Mouse (Mus musculus) liver, adult 2 months (tissue): ENCODE results near the gene Zbed3. TPM values are rescaled to one million over a fixed set of nuclear protein-coding genes. Genes with fewer than 3 reads are reported as not detected.

ENCODE experiments used
- DNase-seq: peaks from one replicate; pipeline ENCODE4 v3.0.0-alpha.2; 2011; ENCODE audit warnings: low read depth, low spot score; ENCODE audit errors: extremely low read depth
- H3K27ac ChIP-seq: fragments of 200-500 bp; replicated peaks from 2 replicates; pipeline ENCODE4 v1.5.1; 2012; ENCODE audit warnings: low read depth, mild to moderate bottlenecking, control low read depth, inconsistent platforms, low read length; ENCODE audit not compliant: insufficient read depth
- H3K27me3 ChIP-seq: fragments of 200-500 bp; 2 replicates; pipeline ENCODE4 v1.6.1; 2012; ENCODE audit warnings: mild to moderate bottlenecking, moderate library complexity, low read length, inconsistent platforms; ENCODE audit not compliant: control insufficient read depth, insufficient read depth
- H3K36me3 ChIP-seq: fragments of 200-500 bp; 2 replicates; pipeline ENCODE4 v1.6.1; 2012; ENCODE audit warnings: low read length, inconsistent platforms; ENCODE audit not compliant: control insufficient read depth, insufficient read depth
- H3K4me1 ChIP-seq: fragments of 200-500 bp; 2 replicates; pipeline ENCODE4 v1.6.1; 2011; ENCODE audit warnings: low read length; ENCODE audit not compliant: control insufficient read depth, insufficient read depth
- H3K4me3 ChIP-seq: fragments of 200-500 bp; 2 replicates; pipeline ENCODE4 v1.5.1; 2011; ENCODE audit warnings: low read depth, mild to moderate bottlenecking, control low read depth, low read length, moderate library complexity; ENCODE audit not compliant: insufficient read depth
- H3K79me2 ChIP-seq: fragments of 200-500 bp; 2 replicates; pipeline ENCODE4 v1.6.1; 2012; ENCODE audit warnings: inconsistent platforms, mild to moderate bottlenecking, low read length, moderate library complexity; ENCODE audit not compliant: control insufficient read depth, insufficient read depth
- H3K9ac ChIP-seq: fragments of 200-500 bp; 2 replicates; pipeline ENCODE4 v1.6.1; 2012; ENCODE audit warnings: low read depth, mild to moderate bottlenecking, control low read depth, inconsistent platforms, low read length
- CTCF ChIP-seq: fragments of 200-500 bp; IDR thresholded peaks from 2 replicates; pipeline ENCODE4 v1.5.1; 2011; ENCODE audit warnings: low read depth, low read length, control low read depth
- POLR2A ChIP-seq: fragments of 200-500 bp; IDR thresholded peaks from 2 replicates; pipeline ENCODE4 v1.6.1; 2011; ENCODE audit warnings: low read length, control low read depth; ENCODE audit not compliant: insufficient read depth; ENCODE audit errors: extremely low read depth
- WGBS: fragments of 180-500 bp; shearing (Covaris S2); methylation state at CpG from one replicate; pipeline ENCODE4 v1.1.7; 2018; 5-methylcytosine and 5-hydroxymethylcytosine counted together
- polyA plus RNA-seq: library from polyadenylated mRNA; depleted of rRNA; stranded (reverse); fragments of >200 nt; gene quantifications from 2 replicates; pipeline ENCODE4 v1.2.3, GENCODE M21; 2012
- total RNA-seq: library from RNA; depleted of rRNA; stranded (reverse); fragments of >200 nt; gene quantifications from 2 replicates; pipeline ENCODE4 v1.2.3, GENCODE M21; 2014

The Zbed3 gene
- total and polyA plus RNA-seq, 2 experiments: 1.1 to 4.4 TPM

DNA sequence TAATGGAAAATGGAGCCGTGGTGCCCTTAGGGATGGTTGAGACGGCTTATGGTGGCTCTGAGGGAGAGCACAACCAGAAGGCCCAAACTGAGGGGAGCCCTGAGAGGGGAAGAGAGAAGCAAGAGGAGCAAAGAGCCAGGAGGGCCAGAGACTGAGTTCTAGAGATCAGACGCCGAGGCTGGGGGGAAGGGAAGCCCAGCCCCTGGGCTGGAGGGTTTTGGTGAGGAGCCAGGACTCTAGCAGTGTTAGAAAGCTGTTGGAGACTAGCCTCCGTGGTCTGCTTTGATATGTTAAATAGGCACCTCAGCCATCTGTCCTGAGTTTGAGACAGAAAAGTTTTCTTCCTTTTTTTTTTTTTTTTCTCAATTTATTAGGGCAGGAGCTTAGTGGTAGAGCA is 3.9 kb downstream of the Zbed3 start:
- Histone ChIP-seq H3K27me3 (no peaks in the 10 kb centered on the region), H3K27ac (no peak overlapping the region), H3K36me3 (no peaks in the 10 kb centered on the region), H3K4me3 (no peak overlapping the region; the same call in 1 of the 2 replicates), H3K79me2 (peaks cover 39% of the 10 kb centered on the region; the same call in 1 of the 2 replicates), H3K9ac (peak overlapping the region; percentile 39; the same call in 1 of the 2 replicates), H3K4me1 (peaks cover 5% of the 10 kb centered on the region; the same call in 1 of the 2 replicates)
- DNase-seq: no peak
- TF ChIP-seq POLR2A (no peak), CTCF (no peak)
- WGBS: 25% methylated on average over 5 of the region's 5 CpGs

DNA sequence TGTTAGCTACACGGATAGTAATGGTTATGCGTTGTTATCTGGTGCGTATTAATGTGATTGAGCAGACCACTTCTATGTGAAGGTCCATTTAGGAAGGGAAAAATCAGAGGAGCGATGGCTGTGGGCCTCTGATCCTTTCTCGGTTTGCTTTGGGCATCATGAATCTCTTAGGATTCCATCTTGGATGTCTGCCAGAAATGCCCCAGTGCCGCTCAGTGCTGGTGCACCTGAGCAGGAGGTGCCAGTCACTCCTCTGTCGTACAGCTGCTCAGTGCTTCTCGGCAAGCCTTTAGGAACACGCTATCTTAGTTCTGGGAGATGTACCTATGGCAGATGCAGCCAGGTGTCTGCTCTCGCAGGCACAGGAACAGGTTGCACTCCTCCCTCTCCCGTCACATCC is 5.4 kb downstream of the Zbed3 start:
- peaks cover 5% of the 10 kb centered on the region; the same call in 1 of the 2 replicates for H3K4me1 ChIP-seq
- H3K9ac ChIP-seq: no peak overlapping the region
- 90% methylated on average over 11 of the region's 11 CpGs for WGBS
- H3K79me2 ChIP-seq: peaks cover 42% of the 10 kb centered on the region; the same call in 1 of the 2 replicates
- DNase-seq: no peak
- TF ChIP-seq CTCF (no peak), POLR2A (no peak)
- no peaks in the 10 kb centered on the region for H3K27me3 ChIP-seq
- no peaks in the 10 kb centered on the region for H3K36me3 ChIP-seq
- H3K27ac ChIP-seq: no peak overlapping the region
- H3K4me3 ChIP-seq: no peak overlapping the region

DNA sequence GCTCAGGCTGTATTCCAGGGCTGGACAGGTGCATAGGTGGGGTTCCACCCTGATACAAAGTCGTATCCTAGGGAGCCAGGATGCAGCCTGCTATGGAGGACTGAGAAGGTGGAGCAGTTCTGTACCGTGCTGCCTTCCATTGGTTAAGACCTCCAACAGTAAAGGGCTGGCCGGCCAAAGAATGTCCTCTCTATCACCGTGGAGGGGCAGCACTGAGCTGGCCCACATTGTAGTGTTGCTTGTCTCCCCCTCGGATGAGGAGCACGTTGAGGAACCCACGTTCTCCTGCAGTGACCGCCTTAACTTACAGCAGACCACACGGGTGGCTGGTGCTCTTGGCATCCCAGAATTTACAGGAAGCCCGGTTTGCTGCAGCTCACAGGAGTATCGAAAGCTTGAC is 7.1 kb downstream of the Zbed3 start:
- 75% methylated on average over 11 of the region's 11 CpGs for WGBS
- Histone ChIP-seq H3K27ac (no peak overlapping the region), H3K79me2 (peaks cover 42% of the 10 kb centered on the region; the same call in 1 of the 2 replicates), H3K36me3 (no peaks in the 10 kb centered on the region), H3K4me1 (peaks cover 5% of the 10 kb centered on the region; the same call in 1 of the 2 replicates), H3K27me3 (no peaks in the 10 kb centered on the region), H3K4me3 (no peak overlapping the region), H3K9ac (no peak overlapping the region)
- no peak for DNase-seq
- TF ChIP-seq CTCF: no peak
- TF ChIP-seq POLR2A: no peak

DNA sequence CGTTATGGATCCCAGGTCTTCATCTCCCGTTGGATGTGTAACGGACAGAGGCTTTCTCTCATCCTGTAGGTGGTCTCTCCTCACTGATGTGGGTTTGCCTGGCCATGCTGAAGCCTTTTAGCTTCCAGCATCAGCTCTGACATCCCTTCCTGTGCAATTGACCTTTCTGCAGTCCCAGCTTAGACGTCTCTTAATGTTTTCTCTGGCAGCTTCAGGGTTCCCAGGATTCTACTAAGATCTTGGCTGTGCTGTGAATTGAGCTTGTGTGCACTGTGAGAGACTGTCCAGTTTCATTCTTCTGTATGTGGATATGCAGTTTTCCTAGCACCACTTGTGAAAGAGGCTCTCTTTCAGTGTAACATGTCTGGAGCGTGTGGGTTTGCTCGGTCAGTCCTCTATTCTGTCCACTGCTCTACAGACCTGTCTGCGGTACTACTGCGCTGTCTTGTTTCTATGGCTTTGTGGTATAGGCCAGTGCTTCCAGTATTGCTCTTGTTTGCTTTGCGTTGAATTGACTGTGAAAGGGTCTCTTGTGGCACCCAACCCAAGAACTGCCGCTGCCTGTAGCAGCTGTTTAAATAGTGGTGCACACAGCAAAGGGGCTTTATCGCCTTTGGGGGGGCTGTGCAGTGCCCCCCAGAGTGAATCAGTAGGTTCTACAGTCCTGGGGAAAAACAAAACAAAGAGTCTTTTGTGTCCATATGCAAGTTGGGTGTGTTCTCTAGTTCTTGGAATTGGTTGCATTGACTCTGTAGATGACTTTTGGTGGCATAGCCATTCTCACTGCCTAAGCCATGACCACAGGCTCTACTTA is 8.9 kb downstream of the Zbed3 start:
- 83% methylated on average over 11 of the region's 11 CpGs for WGBS
- TF ChIP-seq POLR2A (no peak), CTCF (no peak)
- H3K36me3 ChIP-seq: peaks cover 5% of the 10 kb centered on the region; the same call in 1 of the 2 replicates
- 0 out of 2 replicates have a peak, but pooled peaks cover under 1% of the 10 kb centered on the region for H3K4me1 ChIP-seq
- no peak for DNase-seq
- H3K27ac ChIP-seq: no peak overlapping the region
- H3K79me2 ChIP-seq: peaks cover 40% of the 10 kb centered on the region; the same call in 1 of the 2 replicates
- H3K27me3 ChIP-seq: no peaks in the 10 kb centered on the region
- H3K9ac ChIP-seq: no peak overlapping the region
- H3K4me3 ChIP-seq: no peak overlapping the region

DNA sequence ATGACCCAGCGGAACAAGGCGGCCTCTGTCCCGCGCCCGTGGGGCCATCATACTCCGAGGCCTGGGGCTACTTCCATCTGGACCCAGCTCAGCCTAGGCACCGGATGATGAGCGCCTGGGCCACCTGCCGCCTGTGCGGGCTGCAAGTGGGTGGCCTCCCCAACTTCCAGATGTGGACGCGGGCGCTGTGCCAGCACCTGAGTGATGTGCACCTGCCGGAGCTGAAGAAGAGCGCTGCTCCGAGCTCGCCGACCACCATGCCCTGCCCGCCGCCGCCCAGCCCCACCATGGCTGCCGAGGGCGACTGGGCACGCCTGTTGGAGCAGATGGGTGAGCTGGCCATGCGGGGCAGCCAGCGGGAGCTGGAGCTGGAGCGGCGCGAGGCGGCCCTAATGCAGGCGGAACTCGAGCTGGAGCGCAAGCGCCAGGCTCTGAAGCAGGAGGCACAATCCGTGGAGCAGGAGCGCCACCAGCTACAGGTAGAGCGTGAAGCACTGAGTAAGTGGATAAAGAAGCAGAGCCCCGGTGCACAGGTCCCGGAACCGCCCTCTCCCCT is 12.8 kb downstream of the Zbed3 start:
- H3K9ac ChIP-seq: no peak overlapping the region
- TF ChIP-seq POLR2A: no peak
- no peak for TF ChIP-seq CTCF
- no peak overlapping the region for H3K27ac ChIP-seq
- H3K79me2 ChIP-seq: peaks cover 13% of the 10 kb centered on the region; the same call in 1 of the 2 replicates
- WGBS: 92% methylated on average over 40 of the region's 40 CpGs
- H3K4me3 ChIP-seq: no peak overlapping the region
- no peaks in the 10 kb centered on the region for H3K4me1 ChIP-seq
- H3K36me3 ChIP-seq: peaks cover 10% of the 10 kb centered on the region
- H3K27me3 ChIP-seq: no peaks in the 10 kb centered on the region
- DNase-seq: no peak

DNA sequence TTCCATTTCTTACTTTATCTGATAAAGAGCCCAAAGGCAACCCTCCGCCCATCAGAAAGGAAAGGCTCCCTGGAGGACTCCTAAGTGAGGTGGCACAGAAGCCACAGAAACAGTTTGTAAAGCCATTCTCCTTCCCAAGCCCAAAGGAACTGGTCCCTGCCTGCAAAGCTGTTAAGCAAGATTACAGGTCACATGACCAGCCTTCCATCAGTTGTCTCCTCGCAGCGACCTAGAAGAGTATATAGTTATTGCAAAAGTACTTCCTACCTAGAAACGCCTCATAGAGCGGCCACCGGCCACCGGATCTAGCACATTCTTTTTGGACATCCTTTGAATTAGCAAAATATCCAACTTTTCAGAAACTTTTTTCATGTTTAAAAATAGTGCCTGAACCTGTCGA is 20.1 kb downstream of the Zbed3 start:
- WGBS: 86% methylated on average over 8 of the region's 8 CpGs
- TF ChIP-seq POLR2A (no peak), CTCF (no peak)
- H3K4me3 ChIP-seq: no peak overlapping the region
- H3K79me2 ChIP-seq: no peaks in the 10 kb centered on the region
- H3K9ac ChIP-seq: no peak overlapping the region
- H3K27ac ChIP-seq: no peak overlapping the region
- no peaks in the 10 kb centered on the region for H3K36me3 ChIP-seq
- peaks cover 2% of the 10 kb centered on the region; the same call in 1 of the 2 replicates for H3K4me1 ChIP-seq
- no peak for DNase-seq
- no peaks in the 10 kb centered on the region for H3K27me3 ChIP-seq
